ENCODE assay signal across 14 mouse cellular contexts in the genomic region with DNA sequence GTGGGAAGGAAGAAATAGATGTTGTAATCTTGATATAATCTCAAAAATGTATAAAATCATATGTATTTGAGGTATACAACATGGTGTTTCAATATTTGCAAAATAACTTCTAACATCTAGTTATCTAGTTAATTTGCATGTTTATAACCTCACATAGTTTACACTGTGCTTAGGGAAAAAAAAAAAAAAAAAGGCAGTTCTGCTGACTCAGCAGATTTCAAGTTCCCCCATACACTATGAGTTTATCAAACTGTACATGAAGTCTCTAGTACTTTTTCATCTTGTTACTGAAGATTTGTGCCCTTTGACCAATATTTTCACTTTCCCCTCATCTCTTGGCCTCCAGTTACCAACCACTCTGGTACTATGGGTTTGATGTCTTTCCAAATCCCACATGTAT.
"Had no signal": no experiment of that assay in that cellular context is flagged by ENCODE, and none has a peak within 500 bp of the region (broad histone marks: within the 10 kb centered on the region; RNA-seq: fewer than 3 reads in every experiment).

No protein-coding gene starts in this region.

- H3K4me2 ChIP-seq: neural tube, embryonic 13.5 days; neural tube, embryonic 15.5 days; stomach, embryonic 15.5 days had no signal

- H3K4me3 ChIP-seq: neural tube, embryonic 13.5 days; neural tube, embryonic 15.5 days; stomach, embryonic 15.5 days had no signal

- DNase-seq: right cerebral cortex, adult 18-20 months; right cerebral cortex, postnatal 14 days; right cerebral cortex, postnatal 25 days; right cerebral cortex, postnatal 4 days; spleen, adult 18-20 months; thymus, adult 18-20 months; thymus, adult 2 months; thymus, postnatal 25 days; thymus, postnatal 36 days; thymus, postnatal 4 days had no signal

- H3K9ac ChIP-seq: neural tube, embryonic 13.5 days; neural tube, embryonic 15.5 days; stomach, embryonic 15.5 days had no signal

- H3K9me3 ChIP-seq: neural tube, embryonic 13.5 days; neural tube, embryonic 15.5 days; stomach, embryonic 15.5 days had no signal

- H3K36me3 ChIP-seq: neural tube, embryonic 13.5 days; neural tube, embryonic 15.5 days; stomach, embryonic 15.5 days had no signal

- H3K27me3 ChIP-seq: neural tube, embryonic 13.5 days; neural tube, embryonic 15.5 days; stomach, embryonic 15.5 days had no signal

- H3K27ac ChIP-seq: neural tube, embryonic 13.5 days; neural tube, embryonic 15.5 days; stomach, embryonic 15.5 days; stomach, postnatal 0 days had no signal

- H3K4me1 ChIP-seq: neural tube, embryonic 13.5 days; neural tube, embryonic 15.5 days; stomach, embryonic 15.5 days had no signal
